Mouse (Mus musculus) olfactory bulb, adult 2 months (tissue): Measurements from ENCODE around the gene Cemip2. TPM values are rescaled to one million over a fixed set of nuclear protein-coding genes. Genes with fewer than 3 reads are reported as not detected.

ENCODE experiments used
- H3K27ac ChIP-seq: fragments of 200-500 bp; 2 replicates; pipeline ENCODE4 v1.5.1; 2012; ENCODE audit warnings: low read depth, low read length; ENCODE audit not compliant: insufficient read depth
- H3K4me1 ChIP-seq: fragments of 200-500 bp; 2 replicates; pipeline ENCODE4 v1.6.1; 2012; ENCODE audit warnings: low read length; ENCODE audit not compliant: control insufficient read depth, insufficient read depth
- H3K4me3 ChIP-seq: fragments of 200-500 bp; 2 replicates; pipeline ENCODE4 v1.5.1; 2012; ENCODE audit warnings: mild to moderate bottlenecking, low read depth, low read length, moderate library complexity; ENCODE audit not compliant: insufficient read depth
- CTCF ChIP-seq: fragments of 200-500 bp; IDR thresholded peaks from 2 replicates; pipeline ENCODE4 v1.5.1; 2012; ENCODE audit warnings: low read depth, mild to moderate bottlenecking, low read length, moderate library complexity; ENCODE audit not compliant: insufficient read depth
- POLR2A ChIP-seq: fragments of 200-500 bp; IDR thresholded peaks from 2 replicates; pipeline ENCODE4 v1.6.1; 2012; ENCODE audit warnings: mild to moderate bottlenecking, low read depth, low read length, moderate library complexity; ENCODE audit not compliant: insufficient read depth
- WGBS: fragments of 180-500 bp; shearing (Covaris S2); methylation state at CpG from one replicate; pipeline ENCODE4 v1.1.7; 2018; 5-methylcytosine and 5-hydroxymethylcytosine counted together
- polyA plus RNA-seq: library from polyadenylated mRNA; stranded (reverse); fragments of >200 nt; gene quantifications from 2 replicates; pipeline ENCODE4 v1.2.4, GENCODE M21; 2012; ENCODE audit warnings: low replicate concordance; ENCODE audit not compliant: missing spikeins, insufficient read depth, insufficient read length

The Cemip2 gene
- polyA plus RNA-seq, 1 experiment: not detected

DNA sequence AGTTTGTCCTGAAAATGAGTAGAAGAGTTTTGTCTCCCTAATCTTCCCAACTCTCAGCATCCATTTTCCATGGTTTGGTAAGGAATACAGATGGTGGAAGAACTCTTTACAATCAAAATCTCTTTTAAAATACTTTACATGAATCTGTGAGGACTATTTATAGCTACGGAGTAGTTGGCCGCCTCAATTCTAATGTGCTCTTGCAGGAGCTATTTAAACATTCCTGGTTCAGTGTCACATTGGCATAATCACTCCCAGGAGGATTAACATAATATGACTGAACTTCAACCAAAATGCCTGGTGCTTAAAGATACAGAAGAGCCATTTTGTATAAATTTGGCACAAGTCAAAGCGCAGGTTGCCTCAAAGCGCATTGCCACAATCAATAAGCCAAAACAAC lies 2.5 kb upstream of the Cemip2 start:
- Histone ChIP-seq H3K27ac (no peak overlapping the region), H3K4me1 (peaks cover 6% of the 10 kb centered on the region), H3K4me3 (no peak overlapping the region)
- TF ChIP-seq CTCF: no peak
- TF ChIP-seq POLR2A: no peak
- WGBS: 75% methylated on average over 4 of the region's 4 CpGs

DNA sequence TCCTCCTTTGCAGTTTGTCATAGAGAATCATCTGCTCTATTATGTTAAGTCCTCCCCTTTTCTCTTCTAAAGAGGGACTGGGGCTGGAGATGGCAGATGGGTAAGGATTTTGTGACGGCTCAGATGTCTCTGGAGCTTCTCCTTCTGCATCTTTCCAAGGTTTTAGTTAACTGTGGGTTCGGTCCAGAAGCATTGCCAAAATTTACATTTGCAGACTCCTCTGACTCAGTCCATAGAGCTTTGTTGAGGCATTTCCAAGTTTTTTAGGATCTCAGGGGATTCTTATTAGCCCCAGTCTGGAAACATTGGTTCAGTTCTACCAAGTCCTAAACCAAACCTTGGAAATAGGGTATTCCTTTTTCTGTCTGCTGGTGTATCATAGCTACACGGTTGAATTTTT lies 1.5 kb upstream of the Cemip2 start:
- H3K4me3 ChIP-seq: no peak overlapping the region
- WGBS: 67% methylated on average over 3 of the region's 3 CpGs

DNA sequence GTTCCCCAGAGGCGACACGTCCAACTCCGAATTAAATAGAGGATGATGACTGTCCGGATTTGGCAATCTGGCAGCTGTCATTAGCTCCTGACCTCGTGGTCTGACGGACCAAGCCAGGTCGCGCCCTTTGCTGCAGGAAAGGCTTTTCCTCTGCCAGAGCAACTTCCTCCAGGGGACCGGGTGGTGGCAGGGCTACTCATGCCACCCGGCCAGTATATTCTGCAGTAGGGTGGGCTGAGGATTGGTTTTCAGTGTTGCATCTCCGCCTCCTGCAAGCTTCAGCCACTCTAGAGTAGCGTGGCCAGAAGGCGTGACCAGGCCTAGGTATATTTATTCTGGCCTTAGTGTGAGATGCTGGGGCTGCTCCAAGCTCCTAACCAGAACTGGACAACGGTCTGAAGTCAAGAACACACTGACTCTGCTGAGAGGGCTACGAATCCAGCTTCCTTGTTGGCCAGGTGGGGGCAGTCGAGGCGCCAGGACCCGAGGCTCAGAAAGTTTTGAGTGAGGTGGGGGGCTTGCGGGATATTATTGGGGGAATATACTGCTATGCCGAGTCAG lies 891 bp upstream of the Cemip2 start:
- Histone ChIP-seq H3K4me1 (peaks cover 12% of the 10 kb centered on the region), H3K4me3 (no peak overlapping the region), H3K27ac (no peak overlapping the region)
- 48% methylated on average over 20 of the region's 20 CpGs for WGBS
- no peak for TF ChIP-seq POLR2A
- TF ChIP-seq CTCF: 0 out of 2 replicates have a peak, but pooled peaks have one; percentile 18

More for the DNA sequence above, 1.5 kb upstream of the Cemip2 start:
- TF ChIP-seq CTCF (no peak), POLR2A (no peak)
- Histone ChIP-seq H3K4me1 (peaks cover 12% of the 10 kb centered on the region), H3K27ac (no peak overlapping the region)

DNA sequence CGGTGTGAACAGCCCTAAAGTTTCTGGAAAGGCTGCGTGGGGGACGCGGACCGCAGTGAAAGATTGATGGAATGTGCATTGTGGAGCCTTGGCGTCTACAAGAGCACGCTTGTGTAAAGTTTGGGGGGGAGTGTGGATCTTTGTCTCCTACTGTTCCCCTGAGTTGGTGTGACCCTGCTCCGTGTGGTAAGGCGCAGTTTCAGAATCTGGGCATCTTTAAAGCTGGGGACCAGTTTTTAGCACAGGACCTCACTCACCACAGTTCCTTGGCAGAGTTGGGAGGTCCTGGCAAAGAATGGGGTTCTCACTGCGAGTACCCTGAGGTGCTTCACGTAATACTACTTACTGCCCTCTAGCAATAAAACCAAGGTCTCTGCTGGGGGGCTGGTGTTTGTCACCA lies 964 bp downstream of the Cemip2 start:
- Histone ChIP-seq H3K4me3 (peak overlapping the region; percentile 93), H3K4me1 (peaks cover 12% of the 10 kb centered on the region), H3K27ac (no peak overlapping the region)
- WGBS: 1% methylated on average over 11 of the region's 11 CpGs
- no peak for TF ChIP-seq CTCF
- no peak for TF ChIP-seq POLR2A

DNA sequence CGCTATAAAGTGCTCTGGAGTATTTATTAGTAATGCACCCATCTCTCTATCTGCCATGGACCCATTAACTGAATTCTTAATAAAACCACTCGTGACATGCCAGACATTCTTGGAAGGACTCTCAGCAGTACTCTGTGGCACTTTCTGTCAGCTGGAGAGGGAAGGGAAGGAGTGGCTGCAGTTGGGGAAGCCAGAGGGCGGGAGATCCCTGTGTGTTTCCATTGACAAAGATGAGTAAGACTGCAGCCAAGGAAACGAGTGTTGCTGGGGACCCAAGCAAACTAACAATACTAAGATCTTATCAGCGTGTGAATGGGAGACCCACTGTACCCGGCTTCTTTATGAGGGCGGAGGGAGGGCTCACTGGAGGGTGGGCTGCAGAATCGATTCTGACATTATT lies 2.5 kb downstream of the Cemip2 start:
- peak overlapping the region; percentile 27; the same call in 1 of the 2 replicates for H3K4me3 ChIP-seq
- peaks cover 21% of the 10 kb centered on the region for H3K4me1 ChIP-seq
- WGBS: 17% methylated on average over 8 of the region's 8 CpGs
- H3K27ac ChIP-seq: no peak overlapping the region
- TF ChIP-seq POLR2A (no peak), CTCF (no peak)

DNA sequence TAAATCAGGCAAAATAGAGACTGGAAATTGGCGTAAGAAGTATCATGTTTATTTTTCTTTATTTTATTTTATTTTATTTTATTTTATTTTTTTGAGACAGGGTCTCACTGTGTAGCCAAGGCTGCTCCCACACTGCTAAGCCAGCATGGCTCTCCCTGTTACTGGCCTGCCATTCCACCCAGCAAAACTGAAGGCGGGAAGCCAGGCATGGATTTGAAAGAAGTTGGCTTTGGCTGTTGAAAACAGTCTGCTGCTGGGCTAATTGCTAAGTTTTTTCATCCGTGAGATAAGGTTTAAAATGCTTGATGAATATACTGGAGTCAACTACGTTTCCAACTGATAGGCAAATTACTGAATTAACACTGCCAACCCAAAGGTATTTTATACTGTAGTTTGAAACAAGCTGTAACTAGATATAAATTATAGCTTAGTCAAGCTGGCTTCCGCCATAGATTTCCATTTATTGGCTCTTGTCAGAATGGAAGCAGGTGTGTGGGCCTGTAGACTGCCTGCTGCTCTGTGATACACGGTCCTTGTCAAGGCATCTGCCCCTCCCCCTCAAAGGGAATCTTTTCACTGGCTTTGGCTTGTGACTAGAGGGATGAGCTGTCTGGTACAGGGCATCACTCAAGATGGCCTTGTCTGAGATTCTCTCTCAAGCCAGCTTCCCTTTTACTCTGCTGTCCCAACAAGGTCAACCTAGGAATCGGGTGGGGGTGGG lies 3.1 kb downstream of the Cemip2 start:
- 27% methylated on average over 7 of the region's 7 CpGs for WGBS
- no peak for TF ChIP-seq POLR2A
- no peak for TF ChIP-seq CTCF
- no peak overlapping the region for H3K27ac ChIP-seq
- peaks cover 24% of the 10 kb centered on the region for H3K4me1 ChIP-seq
- H3K4me3 ChIP-seq: peak overlapping the region; percentile 17

DNA sequence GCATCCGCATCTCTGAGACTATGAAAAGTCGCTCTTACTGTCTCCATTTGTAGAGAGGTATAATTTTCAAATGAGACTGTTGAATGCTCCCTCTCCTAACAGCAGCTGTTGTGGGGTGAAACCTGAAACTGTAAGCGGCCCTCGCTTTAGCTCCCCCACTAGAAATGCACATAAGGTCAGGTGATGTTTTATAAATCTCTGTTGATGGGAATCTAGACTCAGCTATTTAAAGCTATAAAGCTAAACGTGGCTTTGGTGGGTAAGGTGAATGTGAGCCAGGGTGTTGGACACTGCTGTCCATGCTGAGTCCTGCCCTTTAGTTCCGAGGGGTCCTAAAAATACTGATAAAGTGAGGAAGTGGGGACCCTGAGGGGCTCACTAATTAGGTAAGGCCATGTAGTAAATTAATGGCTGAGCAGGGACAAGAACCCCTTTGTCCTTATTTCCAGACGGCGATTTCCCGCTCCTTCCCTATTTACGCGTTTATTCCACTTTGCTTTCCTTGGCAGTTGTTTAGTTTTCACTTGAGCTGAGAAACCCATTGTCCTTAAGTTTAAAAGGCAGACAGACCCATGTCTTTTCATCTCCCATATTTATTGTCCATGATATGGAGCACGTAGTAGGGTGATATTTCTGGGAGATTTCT lies 3.8 kb downstream of the Cemip2 start:
- Histone ChIP-seq H3K27ac (peak overlapping the region; percentile 5; the same call in 1 of the 2 replicates), H3K4me1 (peaks cover 25% of the 10 kb centered on the region), H3K4me3 (peak overlapping the region; percentile 17; the same call in 1 of the 2 replicates)
- 40% methylated on average over 12 of the region's 12 CpGs for WGBS
- TF ChIP-seq CTCF (no peak), POLR2A (no peak)

DNA sequence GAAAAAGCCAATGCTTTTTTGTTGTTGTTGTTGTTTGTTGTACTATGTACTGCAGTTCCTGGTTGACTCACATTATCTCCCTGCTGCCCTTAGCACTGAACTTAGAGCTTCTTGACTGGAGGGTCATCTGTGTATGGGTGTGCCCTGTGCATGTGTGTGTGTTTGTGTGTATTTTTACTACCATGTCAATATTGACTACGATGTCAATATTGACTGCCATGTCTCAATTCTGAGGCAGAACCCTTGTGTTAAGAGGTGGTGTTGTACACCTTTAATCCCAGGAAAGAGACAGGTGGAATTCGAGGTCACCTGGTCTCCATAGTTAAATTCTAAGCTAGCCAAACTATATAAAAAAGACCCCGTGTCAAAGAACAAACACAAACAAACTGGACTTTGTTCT lies 5.6 kb downstream of the Cemip2 start:
- 82% methylated on average over 3 of the region's 3 CpGs for WGBS
- Histone ChIP-seq H3K4me1 (peaks cover 21% of the 10 kb centered on the region), H3K4me3 (no peak overlapping the region), H3K27ac (no peak overlapping the region; the same call in 1 of the 2 replicates)
- TF ChIP-seq CTCF (no peak), POLR2A (no peak)
